Mouse (Mus musculus): ENCODE results near the gene Pak7.

Pak7 gene

DNA sequence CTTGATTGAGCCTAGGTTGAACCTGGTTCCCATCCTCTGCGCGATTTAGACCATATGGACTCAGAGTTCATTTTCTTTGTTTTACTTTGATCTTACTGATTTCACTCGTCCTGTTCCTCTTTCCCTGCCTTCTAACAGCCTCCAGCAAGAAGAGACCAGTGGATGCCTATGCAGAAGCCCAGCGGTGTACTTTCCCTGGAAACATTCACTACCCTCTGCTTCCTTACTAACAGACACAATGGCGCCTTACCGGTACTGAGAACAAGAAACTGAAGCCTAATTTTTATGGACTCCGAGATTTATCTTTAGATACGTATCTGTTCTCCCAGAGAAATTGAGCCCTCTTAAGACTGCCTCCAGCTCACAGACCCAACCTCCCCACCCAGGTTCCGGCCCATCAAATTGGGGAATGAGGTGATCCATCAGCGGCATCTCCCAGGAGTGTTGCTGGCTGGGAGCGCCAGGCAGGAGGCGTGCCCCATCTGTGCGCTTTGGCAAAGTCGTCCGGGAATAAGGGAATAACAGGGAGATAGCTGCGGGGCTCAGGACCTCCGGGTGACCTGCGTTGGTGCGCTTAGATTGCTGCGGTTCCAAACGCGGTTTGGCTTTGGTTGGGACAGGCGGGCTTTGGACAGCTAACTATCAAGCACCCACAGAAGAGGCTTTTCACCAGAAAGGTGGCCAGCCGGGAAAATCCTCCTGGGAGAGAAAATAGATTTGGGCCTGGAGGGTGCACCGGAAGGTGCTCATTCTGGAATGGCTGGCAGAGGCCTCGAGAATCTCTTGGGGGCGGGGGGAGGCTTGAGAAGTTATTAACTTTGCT lies 336.8 kb downstream of the Pak7 start:
- no peak for DNase-seq (ENCODE audit: inconsistent age in 2 of 2, low spot score in 1 of 2)

DNA sequence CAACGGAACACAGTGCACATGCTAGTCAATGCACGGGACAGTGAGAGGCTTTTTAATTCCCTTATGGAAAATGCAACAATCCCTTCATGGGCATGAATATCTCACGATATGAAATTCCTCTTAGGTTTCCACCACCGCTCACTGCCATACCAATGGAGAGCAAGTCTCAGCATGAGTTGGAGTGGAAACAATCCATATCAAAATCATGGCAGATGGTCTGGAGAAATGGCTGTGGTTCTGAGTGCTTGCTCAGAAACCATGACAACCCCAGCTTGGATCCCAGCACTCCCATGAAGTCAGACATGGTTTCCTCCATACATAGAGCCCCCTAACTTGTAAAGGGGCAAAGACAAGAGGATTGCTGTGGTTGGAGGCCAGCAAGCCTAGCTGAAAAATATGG lies 339.3 kb downstream of the Pak7 start:
- no peak for DNase-seq (ENCODE audit: inconsistent age in 2 of 2, low spot score in 1 of 2)

Data from adrenal gland, adult (tissue).